In genomic region chr1:45894168-45894912, GRCm38 (mm10) we compare ENCODE assay signal across 20 mouse cellular contexts. TPM values are rescaled to one million over a fixed set of nuclear protein-coding genes. Genes with fewer than 3 reads are reported as not detected.
A peak's percentile ranks its signal among the peaks of the same experiment; 100 is the strongest.
DNase-seq lines count a peak whose midpoint lies in the region; ATAC-seq and TF ChIP-seq lines count a peak whose summit lies in the region.
"Had no signal": no experiment of that assay in that cellular context is flagged by ENCODE, and none has a peak within 500 bp of the region (broad histone marks: within the 10 kb centered on the region; RNA-seq: fewer than 3 reads in every experiment).

No protein-coding gene starts in this region.

- no peak for ATAC-seq in lung, postnatal 0 days
- ATAC-seq in limb, embryonic 15.5 days (ENCODE audit: insufficient number of reproducible peaks, low FRiP score, low TSS enrichment, low read depth) = peak; percentile 85
- ATAC-seq: forebrain, embryonic 13.5 days had no signal

- TF ChIP-seq POLR2A in lung, adult 2 months (IDR thresholded peaks at IDR 0.05; ENCODE audit: borderline replicate concordance, extremely low read depth, low read depth, low read length) = no peak

- H3K4me3 ChIP-seq in lung, postnatal 0 days (ENCODE audit: low read depth, low read length) = no peak overlapping the region
- no peak overlapping the region for H3K4me3 ChIP-seq in lung, adult 2 months (replicated peaks; ENCODE audit: extremely low read depth, low read depth, low read length)
- H3K4me3 ChIP-seq in limb, embryonic 15.5 days = no peak overlapping the region
- H3K4me3 ChIP-seq in midbrain, embryonic 10.5 days = no peak overlapping the region
- H3K4me3 ChIP-seq: forebrain, embryonic 13.5 days; heart, embryonic 15.5 days had no signal

- H3K9ac ChIP-seq in lung, postnatal 0 days (replicated peaks; ENCODE audit: low read depth) = no peak overlapping the region
- H3K9ac ChIP-seq in limb, embryonic 15.5 days = no peak overlapping the region
- H3K9ac ChIP-seq: forebrain, embryonic 13.5 days; heart, embryonic 15.5 days; liver, embryonic 14.5 days had no signal

- no peaks in the 10 kb centered on the region for H3K9me3 ChIP-seq in lung, postnatal 0 days (ENCODE audit: low read length)
- H3K9me3 ChIP-seq in limb, embryonic 15.5 days = no peaks in the 10 kb centered on the region
- H3K9me3 ChIP-seq in midbrain, embryonic 10.5 days (replicated peaks) = no peaks in the 10 kb centered on the region
- H3K9me3 ChIP-seq: forebrain, embryonic 13.5 days; heart, embryonic 15.5 days had no signal

- H3K36me3 ChIP-seq in lung, postnatal 0 days (ENCODE audit: insufficient read depth, low read length) = no peaks in the 10 kb centered on the region
- no peaks in the 10 kb centered on the region for H3K36me3 ChIP-seq in limb, embryonic 15.5 days
- H3K36me3 ChIP-seq in midbrain, embryonic 10.5 days = no peaks in the 10 kb centered on the region
- H3K36me3 ChIP-seq: heart, embryonic 15.5 days had no signal

- no peak overlapping the region for H3K27ac ChIP-seq in lung, postnatal 0 days (ENCODE audit: low read length)
- H3K27ac ChIP-seq in limb, embryonic 15.5 days = peak overlapping the region; percentile 69
- no peak overlapping the region for H3K27ac ChIP-seq in midbrain, embryonic 10.5 days (replicated peaks)
- H3K27ac ChIP-seq: forebrain, embryonic 13.5 days; heart, embryonic 15.5 days; liver, embryonic 14.5 days had no signal

- no peaks in the 10 kb centered on the region for H3K27me3 ChIP-seq in lung, postnatal 0 days (replicated peaks; ENCODE audit: insufficient read depth, low read length)
- no peaks in the 10 kb centered on the region for H3K27me3 ChIP-seq in limb, embryonic 15.5 days
- no peaks in the 10 kb centered on the region for H3K27me3 ChIP-seq in midbrain, embryonic 10.5 days (ENCODE audit: low read depth, poor library complexity, severe bottlenecking)
- H3K27me3 ChIP-seq: forebrain, embryonic 13.5 days; heart, embryonic 15.5 days had no signal

- TF ChIP-seq CTCF in lung, postnatal 0 days (IDR thresholded peaks at IDR 0.05) = no peak
- TF ChIP-seq CTCF in lung, adult 2 months (IDR thresholded peaks at IDR 0.05; ENCODE audit: insufficient read depth, low read length) = no peak

- DNase-seq in lung, postnatal 0 days (ENCODE audit: low spot score) = peak; percentile 22
- DNase-seq in lung, adult 2 months = no peak
- DNase-seq in gastrocnemius, postnatal 25 days = peak; percentile 22
- peak; percentile 10 to 13 for DNase-seq in heart, postnatal 36 days
- no peak for DNase-seq in midbrain, embryonic 10.5 days (ENCODE audit: low spot score)
- no peak for DNase-seq in adrenal gland, adult (ENCODE audit: inconsistent age in 2 of 2, low spot score in 1 of 2)
- DNase-seq: cerebellum, postnatal 14 days; kidney, adult 9 months; kidney, postnatal 36 days; layer of hippocampus, adult 9-11 months; lung, postnatal 14 days; right cerebral cortex, postnatal 14 days; thymus, postnatal 14 days had no signal

- no peak overlapping the region for H3K4me2 ChIP-seq in lung, postnatal 0 days (replicated peaks; ENCODE audit: low read depth, low read length)
- no peak overlapping the region for H3K4me2 ChIP-seq in limb, embryonic 15.5 days
- H3K4me2 ChIP-seq: forebrain, embryonic 13.5 days; heart, embryonic 15.5 days had no signal

- intact Hi-C loops in heart, postnatal 36 days (cut with DNase I) = no loop called here

- no peak for TF ChIP-seq EP300 in lung, postnatal 0 days (IDR thresholded peaks at IDR 0.05)

- WGBS in lung, postnatal 0 days = 83% methylated on average over 6 of the region's 6 CpGs
- WGBS in lung, adult 2 months = 81% methylated on average over 6 of the region's 6 CpGs
- 34% methylated on average over 6 of the region's 6 CpGs for WGBS in limb, embryonic 15.5 days
- WGBS in midbrain, embryonic 10.5 days = 93% methylated on average over 6 of the region's 6 CpGs

- no peaks in the 10 kb centered on the region for H3K4me1 ChIP-seq in lung, postnatal 0 days (ENCODE audit: insufficient read depth, low read depth, low read length)
- no peaks in the 10 kb centered on the region for H3K4me1 ChIP-seq in lung, adult 2 months (ENCODE audit: control insufficient read depth, insufficient read depth, low read length)
- H3K4me1 ChIP-seq in limb, embryonic 15.5 days = no peaks in the 10 kb centered on the region
- H3K4me1 ChIP-seq in midbrain, embryonic 10.5 days = no peaks in the 10 kb centered on the region
- H3K4me1 ChIP-seq: forebrain, embryonic 13.5 days; heart, embryonic 15.5 days had no signal

RNA-seq across cellular contexts. Expression of gene Gm5269, which starts 4.3 kb away (rescaled TPM):
- polyA plus RNA-seq in lung, postnatal 0 days (2015; fragmentation: Nextera tagmentation; extraction: Ambion mirVana) = not detected in 2 replicates
- polyA plus RNA-seq in lung, adult 2 months (2012; rRNA removed) = not detected in 2 replicates
- not detected for total RNA-seq in gastrocnemius, postnatal 25 days (2021)
- total RNA-seq in heart, postnatal 36 days (2021) = not detected
- not detected in 2 replicates for polyA plus RNA-seq in limb, embryonic 15.5 days (2015; fragmentation: Nextera tagmentation; extraction: Ambion mirVana)
- not detected in 2 replicates for polyA plus RNA-seq in midbrain, embryonic 10.5 days (2016; fragmentation: Nextera tagmentation; extraction: Ambion mirVana)
- total RNA-seq: ES-E14; left cerebral cortex, postnatal 14 days had no signal
- polyA plus RNA-seq: forebrain, embryonic 13.5 days; heart, embryonic 15.5 days; neural tube, embryonic 11.5 days had no signal

RNA-seq across cellular contexts. Expression of gene Slc40a1, which starts 32.0 kb away (rescaled TPM):
- polyA plus RNA-seq in lung, postnatal 0 days (2015; fragmentation: Nextera tagmentation; extraction: Ambion mirVana) = 20.4 and 23.1 TPM in 2 replicates
- polyA plus RNA-seq in lung, adult 2 months (2012; rRNA removed) = 2.1 and 6.4 TPM in 2 replicates
- total RNA-seq in gastrocnemius, postnatal 25 days (2021) = 10 to 100 TPM in 1 of 2 experiments, 1 to 10 TPM in 1; 9.2 to 12.0 TPM
- 10 to 100 TPM; 23.1 to 24.1 TPM for total RNA-seq in heart, postnatal 36 days (2021)
- polyA plus RNA-seq in limb, embryonic 15.5 days (2015; fragmentation: Nextera tagmentation; extraction: Ambion mirVana) = 46.5 and 51.7 TPM in 2 replicates
- polyA plus RNA-seq in midbrain, embryonic 10.5 days (2016; fragmentation: Nextera tagmentation; extraction: Ambion mirVana) = 9.0 and 17.2 TPM in 2 replicates

Comparison
In these comparisons a context has a peak if more than half of its experiments do, and no peak if none do; other contexts are left out.
1. DNase-seq: peak in lung, postnatal 0 days (single experiment), gastrocnemius, postnatal 25 days (single experiment) and heart, postnatal 36 days (2 of 2); none in lung, adult 2 months (single experiment), midbrain, embryonic 10.5 days (single experiment) and adrenal gland, adult (0 of 2).